Mouse (Mus musculus): ENCODE data around the gene DXBay18.
"Not testable (repeated sequence)": the region's sequence is repeated elsewhere in the genome, so short reads cannot be mapped to it uniquely, and the experiment has no call there.

DXBay18 gene
- long read RNA-seq, experiment 1 = 0 reads
- long read RNA-seq, experiment 2 = 0 reads

DNA sequence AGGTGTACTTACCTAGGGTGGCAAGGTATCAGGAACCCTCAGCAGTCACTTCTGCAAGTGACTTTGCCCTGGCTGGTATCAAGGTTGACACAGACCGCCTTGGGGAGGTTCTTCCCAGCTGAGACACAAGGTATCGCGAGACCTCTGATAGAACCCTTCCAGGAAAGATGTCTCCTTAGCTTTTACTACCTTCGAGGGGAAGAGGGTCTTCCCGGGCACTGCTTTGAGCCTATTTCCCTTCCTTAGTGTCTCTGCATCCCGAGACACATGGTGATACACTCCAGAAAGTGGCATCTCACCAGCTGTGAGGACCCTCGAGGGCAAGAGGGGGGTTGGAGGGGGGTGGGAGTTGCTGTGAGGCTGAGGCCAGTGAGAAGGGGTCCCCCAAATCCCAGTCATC lies at the start of gene DXBay18:
DXBay18 (minus strand) TSS at position 101 of the 400 bp plus-strand sequence.
- intact Hi-C loops (cut with DNase I) = not testable (repeated sequence)

GRCm38 (mm10) chrX:73191934-73192333 lies 42.7 kb upstream of the DXBay18 start, which contains the start of gene Xlr3b:
Xlr3b (plus strand) TSS chrX:73192207.
- intact Hi-C loops (cut with DNase I) = not testable (repeated sequence)

DNA sequence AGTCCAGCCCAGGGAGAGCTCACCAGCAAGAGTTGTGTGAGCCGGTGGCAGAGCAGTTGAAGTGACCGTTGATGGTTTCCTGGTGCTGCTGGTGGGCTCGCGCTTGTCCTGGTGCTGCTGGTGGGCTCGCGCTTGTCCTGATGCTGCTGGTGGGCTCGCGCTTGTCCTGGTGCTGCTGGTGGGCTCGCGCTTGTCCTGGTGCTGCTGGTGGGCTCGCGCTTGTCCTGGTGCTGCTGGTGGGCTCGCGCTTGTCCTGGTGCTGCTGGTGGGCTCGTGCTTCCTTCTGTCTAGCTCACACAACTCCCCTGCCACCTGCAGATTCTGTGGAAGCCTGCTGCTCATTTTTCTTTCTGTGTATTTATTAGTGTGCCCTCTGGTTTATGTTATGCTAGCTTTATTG lies 27.6 kb upstream of the DXBay18 start, which contains the start of gene Spin2d:
Spin2d (minus strand) TSS at position 101 of the 400 bp plus-strand sequence.
- intact Hi-C loops (cut with DNase I) = not testable (repeated sequence)

DNA sequence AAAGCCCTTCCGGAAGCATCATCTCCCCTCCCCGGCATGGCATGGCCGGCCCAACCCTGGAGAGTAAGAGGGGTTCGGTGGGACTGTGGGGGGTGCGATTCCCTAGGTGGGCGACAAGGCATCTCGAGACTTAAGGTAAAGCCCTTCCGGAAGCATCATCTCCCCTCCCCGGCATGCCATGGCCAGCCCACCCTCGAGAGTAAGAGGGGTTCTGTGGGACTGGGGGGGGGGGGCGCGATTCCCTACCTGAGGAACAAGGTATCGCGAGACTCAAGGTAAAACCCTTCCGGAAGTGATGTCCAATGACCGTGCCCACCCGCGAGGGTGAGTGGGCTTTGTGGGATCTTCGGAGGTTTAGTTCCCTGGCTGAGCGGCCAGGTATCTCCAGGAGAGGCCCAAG lies 754 bp downstream of the DXBay18 start, which contains the start of gene Xlr5b:
Xlr5b (plus strand) TSS at position 301 of the 400 bp plus-strand sequence.
- intact Hi-C loops (cut with DNase I) = not testable (repeated sequence)

GRCm38 (mm10) chrX:73143218-73143618 lies 6.0 kb downstream of the DXBay18 start:
- intact Hi-C loops (cut with DNase I) = not testable (repeated sequence)

DNA sequence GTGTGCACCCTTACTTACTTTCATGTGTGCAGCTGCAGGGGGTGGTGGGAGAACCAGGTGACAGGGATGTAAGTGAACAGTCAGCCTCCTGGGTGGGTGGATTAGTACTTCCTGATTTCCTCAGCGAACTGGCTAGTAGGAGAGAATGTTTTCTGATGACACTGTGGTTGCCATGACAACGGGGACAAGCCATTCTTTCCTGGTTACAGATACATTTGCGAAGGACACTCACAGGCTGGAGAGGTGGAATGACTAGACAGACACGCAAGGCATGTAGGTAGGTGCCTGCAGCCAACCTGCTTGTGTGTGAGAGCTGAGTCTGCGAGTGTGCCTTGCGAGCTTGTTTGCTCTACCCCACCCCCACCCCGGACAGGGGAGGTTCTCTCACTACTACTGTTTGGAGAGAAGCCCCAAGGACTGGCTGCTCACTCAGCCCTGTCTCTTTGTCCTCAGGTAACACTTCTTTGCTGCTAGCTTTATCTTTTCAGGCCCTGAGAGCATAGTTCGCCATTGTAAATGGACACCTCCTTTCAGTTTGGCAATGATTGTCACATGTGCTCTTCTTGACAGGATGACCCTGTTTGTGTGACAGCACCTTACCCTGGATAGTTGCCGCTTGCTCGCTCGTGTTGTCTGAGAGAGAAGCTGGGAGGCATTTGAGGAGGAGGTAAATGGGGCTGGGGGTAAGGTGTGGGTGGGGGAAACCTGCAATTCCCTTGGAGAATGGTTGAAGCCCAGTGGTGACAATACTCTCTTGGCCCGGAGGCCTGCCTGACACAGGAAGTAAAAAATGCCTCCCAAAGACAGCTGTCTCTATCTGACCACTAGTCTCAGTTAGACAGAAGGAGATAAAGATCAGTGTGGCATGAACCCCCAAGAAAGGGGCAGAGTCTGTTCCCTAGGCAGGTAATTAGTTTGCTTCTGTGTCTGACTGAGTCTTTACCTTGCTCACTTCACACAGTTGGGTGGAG lies 26.1 kb downstream of the DXBay18 start:
- intact Hi-C loops (cut with DNase I) = not testable (repeated sequence)

GRCm38 (mm10) chrX:73116747-73117146 lies 32.5 kb downstream of the DXBay18 start, which contains the start of gene Gm14685:
Gm14685 (plus strand) TSS chrX:73117047.
- intact Hi-C loops (cut with DNase I) = not testable (repeated sequence)

DNA sequence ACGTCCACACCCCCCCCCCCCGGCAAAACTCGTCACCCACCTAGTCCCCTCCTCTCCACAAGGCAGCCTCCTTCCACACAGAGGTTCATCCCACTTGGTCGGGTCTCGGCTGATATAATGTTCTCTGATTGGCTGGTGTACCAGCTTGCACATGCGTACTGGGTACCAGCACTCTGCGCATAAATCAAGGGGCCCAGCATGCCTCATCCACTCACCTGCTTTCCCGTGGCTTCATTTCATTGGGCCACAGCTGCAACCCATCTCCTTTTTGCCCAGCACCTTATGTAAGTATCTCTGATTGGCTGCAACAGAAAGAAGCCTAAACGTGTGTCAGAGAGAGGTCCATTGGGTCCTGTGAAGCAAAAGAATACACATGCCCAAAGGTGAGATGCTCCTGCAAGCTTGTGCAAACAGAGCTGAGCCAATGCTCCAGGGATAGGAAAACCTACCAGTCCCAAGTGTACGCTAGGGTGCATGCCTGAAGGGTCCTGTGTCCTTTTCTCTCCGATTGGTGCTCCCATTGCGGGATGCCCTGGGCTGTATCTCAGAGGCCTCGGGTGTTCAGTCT lies 52.2 kb downstream of the DXBay18 start, which contains the start of gene Xlr3a:
Xlr3a (minus strand) TSS at position 155 of the 568 bp plus-strand sequence.
- intact Hi-C loops (cut with DNase I) = not testable (repeated sequence)
